Mouse (Mus musculus): ENCODE results near the gene Ppp1r32. TPM values are rescaled to one million over a fixed set of nuclear protein-coding genes. Genes with fewer than 3 reads are reported as not detected.

Ppp1r32 gene
- polyA plus RNA-seq, 1 experiment = 5.9 TPM

DNA sequence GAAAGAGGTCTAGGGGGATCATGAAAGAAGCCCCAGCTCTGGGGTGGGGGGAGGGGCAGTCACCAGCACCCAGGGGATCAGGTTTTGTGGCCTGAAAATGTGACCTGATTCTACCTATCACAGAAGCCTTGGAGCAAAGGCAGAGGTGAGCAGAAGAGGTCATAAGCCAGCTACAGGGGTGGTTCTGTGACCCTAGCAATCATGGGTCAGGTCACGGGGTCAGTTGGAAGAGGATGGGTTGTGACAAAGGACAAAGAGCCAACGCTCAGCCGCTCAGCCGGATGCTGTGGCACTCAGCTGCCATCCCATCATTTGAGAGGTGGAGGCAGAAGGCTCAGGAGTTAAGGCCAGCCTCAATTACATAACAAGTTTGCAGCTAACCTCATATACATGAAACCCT, 18.3 kb downstream of the Ppp1r32 start:
- no peak for DNase-seq
- no peak for TF ChIP-seq POLR2A (IDR thresholded peaks at IDR 0.05; ENCODE audit: borderline replicate concordance, extremely low read depth, low read depth, low read length)
- TF ChIP-seq CTCF (IDR thresholded peaks at IDR 0.05; ENCODE audit: insufficient read depth, low read length) = no peak
- no peak overlapping the region for H3K4me3 ChIP-seq (replicated peaks; ENCODE audit: extremely low read depth, low read depth, low read length)
- WGBS = 57% methylated on average over 4 of the region's 4 CpGs
- H3K4me1 ChIP-seq (ENCODE audit: control insufficient read depth, insufficient read depth, low read length) = no peaks in the 10 kb centered on the region

DNA sequence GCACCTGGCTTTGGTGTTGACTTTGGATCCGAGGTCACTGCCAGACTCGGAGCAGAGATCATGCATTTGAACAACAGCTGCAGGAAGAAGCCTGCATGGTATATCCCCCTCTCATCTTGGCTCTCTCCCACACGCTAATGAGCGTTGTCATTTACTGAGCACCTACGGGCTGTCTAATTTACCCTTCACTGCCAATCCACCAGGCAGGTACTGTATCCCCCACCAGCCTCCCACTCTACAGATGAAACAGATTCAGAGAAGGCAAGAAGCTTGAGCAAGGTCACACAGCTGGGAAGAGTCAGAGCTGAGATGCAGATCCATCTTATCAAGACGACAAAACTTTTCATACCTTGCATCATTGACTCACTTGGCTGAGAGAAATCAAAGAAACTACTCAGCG, 21.1 kb downstream of the Ppp1r32 start:
- DNase-seq = no peak
- H3K4me1 ChIP-seq (ENCODE audit: control insufficient read depth, insufficient read depth, low read length) = no peaks in the 10 kb centered on the region; the same call in 1 of the 2 replicates
- 28% methylated on average over 7 of the region's 7 CpGs for WGBS
- TF ChIP-seq POLR2A (IDR thresholded peaks at IDR 0.05; ENCODE audit: borderline replicate concordance, extremely low read depth, low read depth, low read length) (no peak), CTCF (IDR thresholded peaks at IDR 0.05; ENCODE audit: insufficient read depth, low read length) (no peak)
- H3K4me3 ChIP-seq (replicated peaks; ENCODE audit: extremely low read depth, low read depth, low read length) = no peak overlapping the region

DNA sequence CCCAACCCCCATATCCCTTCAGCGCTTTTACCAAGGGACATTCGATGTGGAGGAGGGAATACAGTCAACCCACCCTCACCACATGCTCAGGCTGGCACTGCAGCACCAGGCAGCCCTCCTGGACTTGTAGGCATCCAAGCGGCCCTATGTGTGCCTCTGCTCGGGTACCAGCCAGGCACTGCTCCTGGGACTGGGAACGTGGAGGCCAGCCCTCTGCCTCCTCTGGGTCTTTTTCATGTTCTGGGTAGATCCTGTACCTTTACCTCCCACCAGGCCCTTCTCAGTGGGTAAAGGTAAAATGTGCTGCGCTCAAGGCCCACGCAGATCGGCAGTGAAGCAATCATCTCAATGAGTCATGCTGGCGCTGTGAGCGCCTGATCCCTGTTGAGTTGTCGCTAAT, 22.8 kb downstream of the Ppp1r32 start:
- DNase-seq = no peak
- 84% methylated on average over 11 of the region's 11 CpGs for WGBS
- TF ChIP-seq CTCF (IDR thresholded peaks at IDR 0.05; ENCODE audit: insufficient read depth, low read length) (no peak), POLR2A (IDR thresholded peaks at IDR 0.05; ENCODE audit: borderline replicate concordance, extremely low read depth, low read depth, low read length) (no peak)
- Histone ChIP-seq H3K4me1 (ENCODE audit: control insufficient read depth, insufficient read depth, low read length) (peaks cover 3% of the 10 kb centered on the region; the same call in 1 of the 2 replicates), H3K4me3 (replicated peaks; ENCODE audit: extremely low read depth, low read depth, low read length) (no peak overlapping the region)

DNA sequence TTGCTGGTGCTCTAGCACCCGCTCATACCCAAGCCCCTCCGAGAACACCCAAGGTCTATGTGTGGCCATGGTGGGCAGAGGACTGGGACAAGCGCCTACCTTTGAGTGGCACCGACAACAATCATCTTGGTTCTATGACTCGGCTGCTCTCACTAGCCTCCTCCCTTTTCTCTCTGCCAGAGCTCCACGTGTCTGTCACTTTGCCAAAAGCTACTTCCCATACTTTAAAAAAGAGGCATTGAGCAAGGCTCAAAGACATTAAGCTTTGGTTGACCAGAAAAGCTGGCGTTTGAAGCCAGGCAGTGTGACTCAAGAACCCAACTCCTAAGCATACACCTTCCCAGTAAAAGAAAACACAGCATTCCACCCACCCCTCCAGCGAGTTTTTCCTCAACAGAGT, 24.6 kb downstream of the Ppp1r32 start:
- 9% methylated on average over 8 of the region's 8 CpGs for WGBS
- TF ChIP-seq CTCF (IDR thresholded peaks at IDR 0.05; ENCODE audit: insufficient read depth, low read length) (no peak), POLR2A (IDR thresholded peaks at IDR 0.05; ENCODE audit: borderline replicate concordance, extremely low read depth, low read depth, low read length) (no peak)
- DNase-seq = peak; percentile 51
- H3K4me3 ChIP-seq (replicated peaks; ENCODE audit: extremely low read depth, low read depth, low read length) = no peak overlapping the region
- H3K4me1 ChIP-seq (ENCODE audit: control insufficient read depth, insufficient read depth, low read length) = peaks cover 3% of the 10 kb centered on the region; the same call in 1 of the 2 replicates

DNA sequence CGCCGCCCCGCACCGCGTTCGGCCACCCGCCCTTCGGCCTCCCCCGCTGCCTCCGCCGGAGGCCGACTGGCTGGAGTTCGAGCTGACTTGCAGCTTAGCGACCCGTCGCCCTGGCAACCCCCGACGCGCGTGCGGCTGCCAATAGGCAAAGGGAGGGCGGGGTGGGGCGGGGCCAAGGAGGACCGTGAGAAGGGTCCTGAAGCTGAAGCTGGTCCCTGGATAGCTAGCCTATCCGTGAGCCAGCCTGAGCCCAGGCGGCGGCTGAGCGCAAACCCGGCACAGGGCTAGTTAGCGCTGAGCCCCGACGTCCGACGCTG, 25.3 kb downstream of the Ppp1r32 start:
- no peak for TF ChIP-seq CTCF (IDR thresholded peaks at IDR 0.05; ENCODE audit: insufficient read depth, low read length)
- TF ChIP-seq POLR2A (IDR thresholded peaks at IDR 0.05; ENCODE audit: borderline replicate concordance, extremely low read depth, low read depth, low read length) = peak; percentile 43; the same call in 1 of the 2 replicates
- Histone ChIP-seq H3K4me3 (replicated peaks; ENCODE audit: extremely low read depth, low read depth, low read length) (peak overlapping the region; percentile 14), H3K4me1 (ENCODE audit: control insufficient read depth, insufficient read depth, low read length) (peaks cover 3% of the 10 kb centered on the region; the same call in 1 of the 2 replicates)
- DNase-seq = peak; percentile 45
- under 1% methylated on average over 34 of the region's 34 CpGs for WGBS

DNA sequence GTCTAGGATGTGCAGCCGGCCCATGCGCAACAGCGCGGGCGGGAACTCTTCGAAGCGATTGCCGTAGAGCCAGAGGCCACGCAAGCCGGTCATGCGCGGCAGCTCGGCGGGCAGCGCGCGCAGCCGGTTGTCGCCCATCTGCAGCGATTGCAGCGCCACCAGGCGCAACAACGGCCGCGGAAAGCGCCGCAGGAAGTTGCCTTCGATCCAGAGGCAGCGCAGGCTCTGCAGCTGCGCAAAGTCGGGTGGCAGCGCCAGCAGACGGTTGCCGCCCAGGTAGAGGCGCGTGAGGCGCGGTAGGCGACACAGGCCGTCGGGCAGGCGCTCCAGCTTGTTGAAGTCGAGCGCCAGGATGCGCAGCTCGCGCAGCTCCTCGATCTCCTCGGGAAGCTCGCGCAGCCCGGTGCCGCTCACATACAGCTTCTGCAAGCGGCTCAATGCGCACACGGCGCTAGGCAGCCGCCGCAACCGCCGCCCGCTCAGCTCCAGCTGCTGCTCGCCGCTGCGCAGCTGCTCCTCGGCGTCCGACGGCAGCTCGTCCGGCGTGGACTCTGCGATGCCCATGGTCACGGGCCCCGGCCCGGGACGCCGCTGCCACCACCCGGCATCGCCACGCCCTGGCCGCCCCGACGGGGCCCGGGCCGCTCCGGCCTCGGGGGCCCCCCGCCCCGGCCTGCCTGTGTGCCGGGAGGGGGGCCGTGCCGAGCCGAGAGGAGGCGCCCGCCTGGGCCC, 25.8 kb downstream of the Ppp1r32 start, which contains the start of gene Lrrc10b:
TSS of gene Lrrc10b (minus strand) at position 722 of the 732 bp plus-strand sequence.
- H3K4me1 ChIP-seq (ENCODE audit: control insufficient read depth, insufficient read depth, low read length) = peaks cover 3% of the 10 kb centered on the region; the same call in 1 of the 2 replicates
- H3K4me3 ChIP-seq (replicated peaks; ENCODE audit: extremely low read depth, low read depth, low read length) = peak within 1 kb of the TSS; percentile 30
- TF ChIP-seq CTCF (IDR thresholded peaks at IDR 0.05; ENCODE audit: insufficient read depth, low read length) (no peak), POLR2A (IDR thresholded peaks at IDR 0.05; ENCODE audit: borderline replicate concordance, extremely low read depth, low read depth, low read length) (peak; percentile 15; the same call in 1 of the 2 replicates)
- WGBS = under 1% methylated on average over 95 of the region's 96 CpGs
- DNase-seq = peak; percentile 57

DNA sequence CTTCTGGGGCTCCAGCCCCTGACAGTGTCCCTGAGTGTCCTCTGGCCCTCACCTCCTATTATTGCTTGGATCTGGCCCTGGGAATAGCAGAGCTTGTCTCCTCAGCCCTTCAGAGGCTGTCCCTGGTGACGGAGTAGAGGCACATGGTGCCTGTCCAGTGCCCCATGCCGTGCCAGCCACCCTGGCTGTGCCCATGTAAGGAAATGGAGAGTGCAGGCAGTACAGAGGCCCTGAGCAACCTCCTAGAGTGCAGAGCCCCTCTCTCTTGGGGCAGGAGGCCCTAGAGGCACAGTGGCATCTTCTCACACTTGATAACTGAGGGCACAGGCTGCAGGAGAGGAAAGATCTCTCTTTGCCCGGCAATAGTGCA, 27.3 kb downstream of the Ppp1r32 start:
- 73% methylated on average over 3 of the region's 3 CpGs for WGBS
- peaks cover 3% of the 10 kb centered on the region; the same call in 1 of the 2 replicates for H3K4me1 ChIP-seq (ENCODE audit: control insufficient read depth, insufficient read depth, low read length)
- no peak for DNase-seq
- TF ChIP-seq POLR2A (IDR thresholded peaks at IDR 0.05; ENCODE audit: borderline replicate concordance, extremely low read depth, low read depth, low read length) = no peak
- no peak for TF ChIP-seq CTCF (IDR thresholded peaks at IDR 0.05; ENCODE audit: insufficient read depth, low read length)
- H3K4me3 ChIP-seq (replicated peaks; ENCODE audit: extremely low read depth, low read depth, low read length) = no peak overlapping the region

DNA sequence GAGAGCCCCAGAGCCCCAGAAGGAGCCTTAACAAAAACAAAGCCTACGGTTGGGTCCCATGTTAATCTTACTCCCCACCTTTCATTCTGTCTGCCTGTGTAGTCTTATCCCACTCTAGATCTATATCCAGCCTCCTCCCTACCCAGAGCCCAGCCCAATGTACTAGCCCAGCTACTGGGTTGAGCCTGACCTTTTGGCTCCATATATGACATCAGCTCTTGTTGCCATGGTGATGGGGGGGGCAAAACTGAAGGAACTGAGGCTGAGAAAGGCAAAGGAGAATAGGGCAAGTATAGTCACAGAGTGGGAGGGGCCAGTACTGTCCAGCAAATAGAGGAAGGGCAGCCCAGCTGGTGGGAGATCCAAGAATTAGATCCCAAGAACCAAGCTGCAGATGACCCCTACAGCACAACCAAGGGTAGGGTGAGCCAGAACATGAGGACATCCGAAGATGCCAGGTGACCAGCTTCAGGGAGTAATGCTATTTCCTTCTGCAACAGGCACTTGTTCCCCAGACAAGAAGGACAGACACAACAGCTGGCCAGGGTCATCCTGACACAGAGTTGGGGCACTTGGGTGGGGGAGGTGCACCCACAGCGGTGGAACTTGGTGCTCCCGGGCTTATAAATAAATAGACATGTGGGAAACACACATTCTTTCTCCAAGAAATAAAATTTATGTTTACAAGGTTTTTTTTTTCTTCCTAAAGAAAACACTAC, 27.9 kb downstream of the Ppp1r32 start:
- TF ChIP-seq POLR2A (IDR thresholded peaks at IDR 0.05; ENCODE audit: borderline replicate concordance, extremely low read depth, low read depth, low read length) (no peak), CTCF (IDR thresholded peaks at IDR 0.05; ENCODE audit: insufficient read depth, low read length) (no peak)
- H3K4me1 ChIP-seq (ENCODE audit: control insufficient read depth, insufficient read depth, low read length) = peaks cover 3% of the 10 kb centered on the region; the same call in 1 of the 2 replicates
- 35% methylated on average over 4 of the region's 4 CpGs for WGBS
- H3K4me3 ChIP-seq (replicated peaks; ENCODE audit: extremely low read depth, low read depth, low read length) = no peak overlapping the region
- no peak for DNase-seq

DNA sequence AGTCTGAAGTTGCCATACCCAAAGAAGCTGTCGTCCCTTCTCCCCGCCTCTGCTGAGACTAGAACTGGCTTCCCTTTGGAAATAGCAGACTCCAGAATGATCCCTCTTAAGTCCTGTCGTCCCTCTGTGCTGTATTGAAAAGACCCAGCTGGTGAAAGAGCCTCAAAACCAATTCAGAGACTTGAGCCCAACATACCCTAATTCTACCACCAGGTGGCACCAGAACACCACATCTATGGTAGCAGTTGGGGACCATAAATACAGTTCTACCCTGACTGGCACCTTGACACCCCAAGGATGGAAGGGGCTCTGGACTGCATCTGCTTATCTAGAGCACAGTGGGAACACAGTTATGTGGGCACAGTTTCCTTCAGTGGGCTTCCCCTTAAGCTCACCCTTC, 33.0 kb downstream of the Ppp1r32 start:
- WGBS = 0% methylated on average over 3 of the region's 3 CpGs
- TF ChIP-seq POLR2A (IDR thresholded peaks at IDR 0.05; ENCODE audit: borderline replicate concordance, extremely low read depth, low read depth, low read length) = no peak
- TF ChIP-seq CTCF (IDR thresholded peaks at IDR 0.05; ENCODE audit: insufficient read depth, low read length) = peak; percentile 41
- Histone ChIP-seq H3K4me3 (replicated peaks; ENCODE audit: extremely low read depth, low read depth, low read length) (no peak overlapping the region), H3K4me1 (ENCODE audit: control insufficient read depth, insufficient read depth, low read length) (no peaks in the 10 kb centered on the region)
- DNase-seq = peak; percentile 60
